Mouse (Mus musculus) G1E (cell line): ENCODE measurements around the gene Fam222b. TPM values are rescaled to one million over a fixed set of nuclear protein-coding genes. Genes with fewer than 3 reads are reported as not detected.

ENCODE experiments used
- ATAC-seq: 2 replicates; pipeline ENCODE4 v1.8.0; 2016; ENCODE audit warnings: mild to moderate bottlenecking; ENCODE audit not compliant: insufficient number of reproducible peaks, poor library complexity, low FRiP score, severe bottlenecking; ENCODE audit errors: extremely low read depth
- DNase-seq: peaks from one replicate; pipeline ENCODE4 v3.0.0; 2012; ENCODE audit warnings: low spot score
- H3K27me3 ChIP-seq: 2 replicates; pipeline ENCODE4 v1.6.1; 2012; ENCODE audit warnings: mild to moderate bottlenecking, low read length, inconsistent platforms; ENCODE audit not compliant: insufficient read depth
- H3K36me3 ChIP-seq: replicated peaks from 2 replicates; pipeline ENCODE3; 2012; ENCODE audit warnings: mild to moderate bottlenecking, inconsistent platforms
- H3K4me1 ChIP-seq: 2 replicates; pipeline ENCODE4 v1.6.1; 2012; ENCODE audit warnings: low read depth, low read length, inconsistent platforms, mixed read lengths; ENCODE audit not compliant: insufficient read depth
- H3K4me3 ChIP-seq: 2 replicates; pipeline ENCODE4 v1.5.1; 2012; ENCODE audit warnings: low read depth, mild to moderate bottlenecking, inconsistent platforms, low read length, moderate library complexity, mixed read lengths
- H3K9me3 ChIP-seq: replicated peaks from 2 replicates; pipeline ENCODE4 v1.6.1; 2012; ENCODE audit warnings: inconsistent platforms
- CTCF ChIP-seq: IDR thresholded peaks from 2 replicates; pipeline ENCODE4 v1.5.1; 2012; ENCODE audit warnings: low read depth, low read length, inconsistent platforms, mixed read lengths
- GATA1 ChIP-seq: IDR thresholded peaks from 2 replicates; pipeline ENCODE4 v1.6.1; 2012; ENCODE audit warnings: borderline replicate concordance, low read length, inconsistent platforms, mixed read lengths
- GATA2 ChIP-seq: IDR thresholded peaks from 2 replicates; pipeline ENCODE4 v1.6.1; 2012; ENCODE audit warnings: low read depth, low read length, inconsistent platforms, borderline replicate concordance
- POLR2AphosphoS5 ChIP-seq: IDR thresholded peaks from 2 replicates; pipeline ENCODE4 v1.6.1; 2012; ENCODE audit warnings: low read depth, low read length, inconsistent platforms; ENCODE audit not compliant: insufficient replicate concordance
- TAL1 ChIP-seq: conservative IDR thresholded peaks from 2 replicates; pipeline ENCODE4 v1.6.1; 2012; ENCODE audit warnings: low read depth, low read length, inconsistent platforms, mixed read lengths
- polyA plus RNA-seq: library from polyadenylated mRNA; stranded (reverse); fragments of >175 nt; gene quantifications from 2 replicates; pipeline ENCODE4 v1.2.3, GENCODE M21; 2012
- total RNA-seq, 2 experiments: library from RNA; stranded (forward) in 1 of 2; stranded (reverse) in 1 of 2; fragments of 200-1000 nt in 1 of 2; fragments of >200 nt in 1 of 2; fragmentation: Nextera tagmentation in 1 of 2; gene quantifications; 2 replicates each; pipeline ENCODE4 v1.2.3; 2014 to 2017

Gene Fam222b
- total and polyA plus RNA-seq, 3 experiments, result 1.5 to 28.9 (median 18.1) TPM

GRCm38 (mm10) chr11:78179438-78179999, 85.1 kb downstream of the Fam222b start:
- peaks cover 73% of the 10 kb centered on the region for H3K4me1 ChIP-seq
- H3K36me3 ChIP-seq, result peaks cover 43% of the 10 kb centered on the region
- no peak for TF ChIP-seq GATA1
- TF ChIP-seq TAL1, result no peak
- no peak for TF ChIP-seq POLR2AphosphoS5
- TF ChIP-seq GATA2, result no peak
- no peak for TF ChIP-seq CTCF
- peak overlapping the region; percentile 89 for H3K4me3 ChIP-seq
- H3K9me3 ChIP-seq, result no peaks in the 10 kb centered on the region
- H3K27me3 ChIP-seq, result no peaks in the 10 kb centered on the region
- DNase-seq (no peak), ATAC-seq (no peak)

DNA sequence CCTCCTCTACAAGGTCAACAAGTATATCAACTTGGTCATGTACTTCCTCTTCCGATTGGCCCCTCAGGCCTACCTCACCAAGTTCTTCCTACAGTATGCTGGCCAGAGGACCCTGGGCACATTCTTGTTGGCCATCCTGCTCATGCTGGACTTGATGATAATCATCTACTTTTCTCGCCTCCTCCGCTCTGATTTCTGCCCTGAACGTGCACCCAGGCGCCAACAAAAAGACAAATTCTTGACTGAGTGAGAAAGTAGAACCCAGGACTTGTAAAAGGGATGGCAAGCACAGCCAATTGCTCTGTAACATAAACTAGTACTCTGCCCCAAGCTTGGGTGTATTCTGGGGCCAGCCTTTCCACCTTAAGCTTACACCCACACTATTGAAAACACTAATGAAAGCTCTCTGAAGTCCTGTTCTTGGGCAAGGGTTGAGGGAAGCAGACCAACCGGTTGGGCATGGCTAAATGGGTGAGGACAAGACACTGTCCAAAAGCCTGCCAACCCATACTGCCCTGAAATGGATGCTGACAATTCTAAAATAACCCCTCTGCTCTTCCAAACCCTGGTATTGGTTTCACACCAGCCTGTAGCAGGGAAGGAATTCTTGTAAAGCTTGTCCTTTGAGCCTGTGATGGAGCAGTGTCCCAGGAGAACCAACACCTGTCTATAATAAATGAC, 85.8 kb downstream of the Fam222b start:
- Histone ChIP-seq H3K4me3 (peak overlapping the region; percentile 89), H3K27me3 (no peaks in the 10 kb centered on the region), H3K4me1 (peaks cover 69% of the 10 kb centered on the region), H3K9me3 (no peaks in the 10 kb centered on the region), H3K36me3 (peaks cover 41% of the 10 kb centered on the region)
- ATAC-seq (no peak), DNase-seq (no peak)
- TF ChIP-seq CTCF (no peak), GATA2 (no peak), TAL1 (no peak), POLR2AphosphoS5 (no peak), GATA1 (no peak)

- no peak for TF ChIP-seq CTCF
- no peak for TF ChIP-seq GATA1
- TF ChIP-seq GATA2, result no peak
- no peak for TF ChIP-seq POLR2AphosphoS5
- no peak for TF ChIP-seq TAL1
- Histone ChIP-seq H3K4me3 (peak overlapping the region; percentile 95), H3K9me3 (no peaks in the 10 kb centered on the region), H3K4me1 (peaks cover 58% of the 10 kb centered on the region), H3K36me3 (peaks cover 41% of the 10 kb centered on the region), H3K27me3 (peaks cover 7% of the 10 kb centered on the region)
- ATAC-seq (no peak), DNase-seq (no peak)
These were observed 87.4 kb downstream of the Fam222b start for GRCm38 (mm10) chr11:78181830-78182357.

DNA sequence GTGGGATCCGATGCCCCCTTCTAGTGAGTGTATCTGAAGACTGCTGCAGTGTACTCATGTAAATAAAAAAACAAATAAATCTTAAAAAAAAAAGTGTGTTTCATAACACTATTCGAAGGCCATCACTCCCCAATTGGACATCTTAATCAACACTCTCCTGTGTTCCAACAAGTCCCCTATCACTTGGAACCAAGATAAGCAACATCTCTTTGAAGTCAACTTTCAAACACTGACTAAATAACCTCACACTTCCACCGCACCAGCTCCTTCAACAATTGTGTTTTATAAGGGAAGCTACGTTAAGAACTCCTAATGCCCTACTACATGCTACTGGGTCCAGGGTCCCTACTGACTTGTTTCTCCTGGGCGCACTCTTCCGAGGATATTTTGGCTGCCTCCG, 88.0 kb downstream of the Fam222b start:
- DNase-seq, result no peak

GRCm38 (mm10) chr11:78182961-78183844, 88.7 kb downstream of the Fam222b start, which contains the start of gene Rpl23a:
Gene Rpl23a, minus strand, starts transcription at chr11:78183584.
- peaks cover 47% of the 10 kb centered on the region for H3K4me1 ChIP-seq
- peak; percentile 85 for ATAC-seq
- peak; percentile 90 for DNase-seq

More for the DNA sequence above, 88.0 kb downstream of the Fam222b start:
- H3K27me3 ChIP-seq, result peaks cover 12% of the 10 kb centered on the region
- H3K9me3 ChIP-seq, result no peaks in the 10 kb centered on the region
- peaks cover 53% of the 10 kb centered on the region for H3K4me1 ChIP-seq
- H3K36me3 ChIP-seq, result peaks cover 41% of the 10 kb centered on the region
- ATAC-seq, result no peak
- TF ChIP-seq TAL1 (no peak), GATA2 (no peak), POLR2AphosphoS5 (no peak), CTCF (no peak), GATA1 (no peak)
- peak overlapping the region; percentile 95 for H3K4me3 ChIP-seq

More at GRCm38 (mm10) chr11:78182961-78183844, 88.7 kb downstream of the Fam222b start, which contains the start of gene Rpl23a:
- Histone ChIP-seq H3K4me3 (peak within 1 kb of the TSS; percentile 95), H3K27me3 (peaks cover 20% of the 10 kb centered on the region), H3K36me3 (peaks cover 41% of the 10 kb centered on the region), H3K9me3 (no peaks in the 10 kb centered on the region)
- TF ChIP-seq TAL1 (no peak), CTCF (no peak), GATA2 (no peak), POLR2AphosphoS5 (no peak), GATA1 (no peak)
